Mouse (Mus musculus) left cerebral cortex, postnatal 36 days (tissue): ENCODE measurements around the gene Asb18. TPM values are rescaled to one million over a fixed set of nuclear protein-coding genes. Genes with fewer than 3 reads are reported as not detected.

Source experiments
- DNase-seq, 2 experiments: peaks; one replicate each; pipeline ENCODE4 v3.0.0; 2021 to 2022; ENCODE audit warnings: low spot score in 2 of 2, mixed read lengths in 1 of 2
- intact Hi-C: fragments of 180-260 bp; cut with DNase I; formaldehyde crosslinking; loops from one replicate; pipeline ENCODE4 v1.15.1; 2025
- total RNA-seq, 2 experiments: library from RNA; stranded (reverse); gene quantifications; 2 replicates each; pipeline ENCODE4 v1.2.3; 2021

Asb18 gene
- total RNA-seq, 2 experiments from 2014 or later = 1.6 to 1.7 TPM

DNA sequence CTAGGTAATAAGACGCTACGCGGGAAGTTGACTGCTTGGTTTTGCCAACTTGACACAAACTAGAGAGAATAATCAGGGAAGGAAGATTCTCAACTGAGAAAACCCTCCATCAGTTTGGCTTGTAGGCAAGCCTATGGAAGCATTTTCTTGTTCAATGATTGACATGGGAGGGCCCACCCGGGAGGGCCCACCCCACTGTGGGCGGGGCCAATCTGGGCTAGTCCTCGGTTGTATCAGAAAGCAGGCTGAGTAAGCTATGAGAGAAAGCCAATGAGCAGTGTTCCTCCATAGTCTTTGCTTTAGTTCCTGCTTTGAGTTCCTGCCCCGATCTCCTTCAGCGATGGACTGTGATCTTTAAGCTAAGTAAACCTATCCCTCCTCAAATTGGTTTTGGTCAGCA is 38.1 kb downstream of the Asb18 start:
- intact Hi-C loops = no loop called here
- no peak for DNase-seq

- no peak for DNase-seq
- intact Hi-C loops = no loop called here
These were observed 39.9 kb downstream of the Asb18 start for GRCm38 (mm10) chr1:89974541-89974940.

DNA sequence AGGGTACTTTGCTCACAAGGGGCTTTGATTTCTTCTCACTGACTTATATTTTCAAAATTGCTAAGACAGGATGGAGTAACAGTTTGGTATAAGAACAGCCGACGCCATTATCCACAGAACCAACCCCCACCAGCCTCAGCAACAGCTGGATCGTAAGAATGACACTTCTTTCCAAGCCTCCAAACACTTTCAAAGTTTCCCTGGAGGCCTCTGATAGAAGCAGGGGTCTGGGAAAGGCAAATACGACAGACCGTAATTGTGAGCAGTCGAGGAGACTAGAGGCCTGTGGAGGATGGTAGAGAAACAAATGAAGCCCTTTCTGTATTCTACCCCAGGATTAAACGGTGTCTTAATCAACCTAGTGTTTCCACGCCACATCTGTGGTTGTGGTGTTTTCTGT is 42.6 kb downstream of the Asb18 start:
- DNase-seq = no peak
- intact Hi-C loops = no loop called here

DNA sequence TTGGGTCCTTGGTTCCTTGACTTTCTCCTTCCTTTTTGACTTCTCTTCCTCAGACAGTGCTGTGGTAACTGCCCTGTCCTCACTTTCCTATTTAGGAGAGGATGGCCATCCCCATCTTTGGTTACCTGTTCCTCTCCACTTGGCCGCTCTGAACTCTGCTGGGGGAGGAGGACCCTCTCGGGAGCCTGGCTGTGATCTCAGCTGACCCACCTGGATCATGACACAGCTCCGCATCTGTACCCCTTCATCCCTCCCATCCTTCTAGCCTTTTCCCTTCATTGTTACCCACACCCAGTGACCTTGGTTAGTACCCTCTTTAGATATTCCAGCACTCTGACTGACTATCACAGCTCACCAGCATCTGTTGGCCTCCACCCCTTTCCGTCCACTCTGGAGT is 44.8 kb downstream of the Asb18 start:
- no peak for DNase-seq
- intact Hi-C loops = no loop called here

GRCm38 (mm10) chr1:89969072-89969713 is 45.3 kb downstream of the Asb18 start:
- intact Hi-C loops = no loop called here
- DNase-seq = no peak

DNA sequence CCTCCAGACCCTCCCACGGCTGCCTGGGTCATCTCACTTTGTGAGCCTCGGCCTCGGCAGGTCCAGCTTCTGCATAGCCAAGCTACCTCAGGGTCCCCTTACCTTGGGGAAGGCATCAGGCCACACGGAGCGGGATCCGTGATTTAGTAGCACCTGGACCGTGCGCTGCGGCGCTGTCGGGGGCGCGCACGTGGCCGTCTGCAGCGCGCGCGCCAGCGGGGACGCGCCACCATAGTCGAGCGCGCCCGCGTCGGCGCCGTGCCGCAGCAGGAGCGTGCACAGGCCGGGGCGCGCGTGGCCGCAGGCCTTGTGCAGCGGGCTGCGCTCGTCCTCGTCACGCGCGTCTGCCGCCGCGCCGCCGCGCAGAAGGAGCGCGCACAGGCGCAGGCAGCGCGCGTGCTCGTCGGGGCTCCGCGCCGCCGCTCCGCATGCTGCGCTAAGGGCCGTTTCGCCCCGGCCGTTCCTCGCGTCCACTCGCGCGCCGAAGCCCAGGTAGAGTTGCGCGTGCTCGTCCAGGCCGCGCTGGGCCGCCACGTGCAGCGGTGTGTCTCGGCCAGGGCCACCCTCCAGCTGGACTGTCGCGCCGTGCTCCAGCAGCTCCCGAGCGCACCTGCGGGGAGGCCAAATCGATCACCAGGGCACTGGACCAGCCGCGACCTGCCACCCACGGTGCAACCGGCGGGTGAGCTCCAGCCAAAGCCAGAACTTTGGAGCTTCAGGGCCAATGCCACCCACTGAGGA is 46.2 kb downstream of the Asb18 start:
- DNase-seq = peak; percentile 53 to 77
- intact Hi-C loops = no loop called here

DNA sequence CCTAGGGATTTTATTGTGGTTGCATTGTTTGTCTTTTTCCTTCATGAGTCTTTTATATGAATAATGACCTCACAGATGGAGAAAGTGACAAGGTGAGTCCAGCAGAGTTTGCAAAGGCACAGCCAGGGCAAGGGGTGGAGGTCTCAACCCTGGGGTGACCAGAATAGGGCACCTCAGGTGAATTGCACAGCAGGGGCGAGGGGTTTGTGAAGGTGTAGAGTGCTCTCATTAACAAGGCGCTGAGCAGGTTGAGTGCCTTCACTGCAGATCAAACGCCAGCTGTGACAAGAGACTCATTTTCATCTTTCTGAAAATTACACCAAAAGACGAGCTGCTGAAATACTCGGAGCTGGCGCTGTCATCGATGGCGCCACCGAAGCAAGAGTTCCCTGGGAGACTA is 46.9 kb downstream of the Asb18 start:
- intact Hi-C loops = no loop called here
- no peak for DNase-seq

DNA sequence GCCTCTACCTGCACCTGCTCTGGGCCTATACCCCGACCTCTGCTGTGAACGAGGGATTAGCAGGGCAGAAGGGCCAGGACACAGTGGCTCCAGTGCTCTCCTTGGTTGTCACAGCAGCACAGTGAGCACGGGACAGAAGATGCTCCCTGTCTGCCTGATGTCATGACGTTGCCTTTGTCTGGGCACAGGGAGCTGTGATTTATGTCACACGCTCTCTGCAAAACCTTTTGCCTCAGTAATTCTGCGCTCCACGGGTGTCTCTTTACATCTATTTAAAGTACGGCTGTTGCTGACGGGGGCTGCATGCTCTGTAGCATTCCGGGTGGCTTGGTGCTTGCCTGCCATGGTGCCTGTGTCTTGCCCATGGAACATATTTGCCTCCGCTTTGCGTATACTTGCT is 50.0 kb downstream of the Asb18 start:
- no peak for DNase-seq
- intact Hi-C loops = no loop called here

DNA sequence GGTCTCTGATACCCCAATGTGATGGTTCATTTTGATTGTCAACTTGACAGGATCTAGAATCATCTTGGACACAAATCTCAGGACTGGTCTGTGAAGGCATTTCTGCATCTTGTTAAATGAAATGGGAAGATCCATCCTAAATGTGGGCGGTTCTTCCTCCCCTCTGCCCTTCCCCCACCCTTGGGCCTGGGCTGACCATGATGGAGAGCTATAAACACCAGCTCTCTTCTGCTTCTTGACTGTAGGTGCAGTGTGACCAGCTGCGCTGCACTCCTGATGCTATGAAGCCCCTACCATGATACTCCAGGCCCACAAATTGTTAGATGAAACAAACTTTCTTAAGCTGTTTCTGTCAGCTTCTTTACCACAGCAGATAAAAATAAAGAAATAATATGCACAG is 51.2 kb downstream of the Asb18 start:
- intact Hi-C loops = no loop called here
- DNase-seq = no peak

DNA sequence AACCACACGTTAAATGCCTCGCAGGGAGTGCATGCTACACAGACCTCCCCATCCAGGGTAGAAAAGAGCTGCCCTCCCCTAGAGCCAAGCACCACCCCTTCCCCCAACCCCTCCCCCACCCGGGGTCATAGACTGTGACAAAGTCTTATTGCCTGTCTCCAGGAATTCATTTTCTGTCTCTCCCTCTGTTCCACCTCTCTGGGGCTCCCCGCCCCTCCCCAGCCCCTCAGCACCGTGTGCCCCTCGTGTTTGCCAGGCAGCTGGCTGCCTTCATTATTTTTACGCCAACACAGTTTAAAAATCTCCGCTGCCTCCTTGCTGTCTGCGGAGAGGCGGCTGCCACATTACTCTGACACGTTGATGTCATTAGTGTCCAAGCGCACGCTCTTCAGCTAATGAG is 52.4 kb downstream of the Asb18 start:
- intact Hi-C loops = no loop called here
- DNase-seq = no peak

- DNase-seq = no peak
- intact Hi-C loops = no loop called here
These were observed 55.1 kb downstream of the Asb18 start for GRCm38 (mm10) chr1:89959393-89959792.

- intact Hi-C loops = loop anchor here (5.0 kb wide), 2 partner anchors 96 to 276 kb away; no protein-coding TSS in a partner anchor
- peak; percentile 55 to 65 for DNase-seq
These were observed 71.3 kb downstream of the Asb18 start for GRCm38 (mm10) chr1:89943202-89943601.

GRCm38 (mm10) chr1:89942395-89942976 is 72.0 kb downstream of the Asb18 start:
- intact Hi-C loops = loop anchor here (5.0 kb wide), 2 partner anchors 95 to 275 kb away; no protein-coding TSS in a partner anchor
- no peak for DNase-seq

DNA sequence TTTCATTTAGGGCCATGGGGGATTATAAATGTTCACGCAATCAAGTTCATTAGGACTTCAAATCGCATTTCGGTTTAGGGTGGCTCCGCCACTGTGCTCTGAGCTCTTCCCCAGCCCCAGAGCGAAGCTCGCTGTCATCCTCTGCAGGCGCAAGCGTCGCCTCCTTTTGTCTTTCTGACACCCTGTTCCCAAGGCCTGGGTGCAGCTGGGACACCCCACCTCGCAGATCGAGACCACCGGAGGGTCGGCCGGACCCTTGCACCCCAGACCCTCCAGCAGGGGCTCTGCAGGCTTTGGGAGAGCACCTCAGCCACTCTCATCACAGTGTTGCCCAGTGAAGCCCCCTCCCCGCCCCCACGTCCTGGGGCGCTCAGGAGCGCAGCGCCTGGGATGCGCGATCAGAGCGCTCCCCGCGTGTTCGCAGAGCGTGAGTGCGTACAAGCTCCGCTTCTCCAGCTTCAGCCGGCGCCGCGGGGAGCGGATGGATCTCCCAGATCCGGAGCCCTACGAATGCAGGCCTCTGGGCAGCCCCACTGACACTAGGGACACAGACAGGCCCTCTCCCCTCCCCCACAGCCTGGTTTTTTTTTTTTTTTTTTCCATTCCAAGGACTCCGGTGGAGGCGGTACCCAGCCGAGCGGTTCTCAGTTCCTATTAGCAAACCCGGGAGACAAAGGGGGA is 72.6 kb downstream of the Asb18 start:
- intact Hi-C loops = loop anchor here (5.0 kb wide), 2 partner anchors 95 to 275 kb away; no protein-coding TSS in a partner anchor
- no peak for DNase-seq

GRCm38 (mm10) chr1:89940961-89941524 is 73.4 kb downstream of the Asb18 start:
- intact Hi-C loops = loop anchor here (5.0 kb wide), 2 partner anchors 94 to 274 kb away; no protein-coding TSS in a partner anchor
- no peak for DNase-seq

DNA sequence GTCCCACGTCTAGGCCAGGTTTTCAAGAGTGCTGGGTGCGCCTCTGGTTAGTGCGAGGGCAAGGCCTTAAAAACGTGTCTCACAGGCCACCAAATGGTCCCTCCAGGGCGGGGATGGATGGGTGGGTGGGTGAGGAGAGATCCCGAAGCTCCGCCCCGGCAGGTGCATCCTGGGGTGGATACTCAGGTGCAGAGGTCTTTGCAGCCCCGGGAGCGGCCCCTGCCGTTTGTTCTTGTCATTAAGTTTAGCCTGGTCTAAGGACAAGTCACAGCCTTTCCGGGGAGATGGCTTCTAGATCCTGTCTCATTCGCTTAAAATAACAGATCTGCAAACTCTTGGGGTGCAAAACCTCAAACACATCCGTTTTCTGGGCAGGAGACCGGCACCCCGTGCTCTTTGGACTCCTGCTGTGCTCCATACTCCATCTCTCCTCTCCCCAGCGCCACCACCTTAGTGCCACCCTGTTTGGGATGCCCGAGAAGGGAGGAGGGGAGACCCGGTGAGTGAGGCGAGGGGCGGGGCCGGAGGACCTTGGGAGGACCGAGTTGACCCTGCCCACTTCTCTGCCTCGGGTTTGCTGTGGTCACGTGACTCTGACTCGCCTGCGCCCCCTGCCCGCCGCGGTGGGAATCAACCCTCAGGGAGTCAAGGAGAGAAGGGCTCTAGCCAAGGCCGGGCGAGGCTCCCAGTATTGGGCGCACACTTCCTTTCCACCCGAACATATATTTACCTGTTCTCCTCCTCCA is 74.3 kb downstream of the Asb18 start:
- DNase-seq = no peak
- intact Hi-C loops = loop anchor here (5.0 kb wide), 2 partner anchors 93 to 273 kb away; no protein-coding TSS in a partner anchor

DNA sequence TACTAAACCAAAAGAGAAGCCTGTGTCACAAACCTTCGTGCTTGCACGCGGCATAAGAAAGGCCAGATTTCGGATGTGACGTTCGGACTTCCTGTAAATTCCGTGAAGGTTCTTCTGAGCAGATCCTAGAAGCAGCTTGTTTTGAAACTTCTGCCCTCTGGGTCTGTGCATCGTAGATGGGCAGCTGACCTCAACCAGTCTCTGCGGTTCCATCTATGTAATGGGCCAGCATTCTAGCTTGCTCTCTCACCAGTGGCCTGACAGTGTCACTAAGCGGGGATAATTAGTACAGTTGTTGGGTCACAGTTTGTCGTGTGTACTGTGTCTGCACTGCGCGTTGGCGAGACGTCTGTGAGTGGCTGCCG is 74.9 kb downstream of the Asb18 start:
- DNase-seq = no peak
- intact Hi-C loops = no loop called here

- no peak for DNase-seq
- intact Hi-C loops = no loop called here
These were observed 75.4 kb downstream of the Asb18 start for GRCm38 (mm10) chr1:89938884-89939595.
